Mouse (Mus musculus) hindbrain, embryonic 16.5 days (tissue): ENCODE data around the gene Bsn. TPM values are rescaled to one million over a fixed set of nuclear protein-coding genes. Genes with fewer than 3 reads are reported as not detected.

Experiments used
- ATAC-seq: fragments of 200-750 bp; cut with Nextera tagmentation; 2 replicates; pipeline ENCODE4 v1.8.0; 2017; ENCODE audit warnings: moderate TSS enrichment, moderate library complexity
- H3K27ac ChIP-seq: fragments of 300-500 bp; sonication (generic); 2 replicates; pipeline ENCODE4 v1.5.1; 2014; ENCODE audit warnings: low read depth, mild to moderate bottlenecking, control low read depth, low read length, moderate library complexity
- H3K27me3 ChIP-seq: fragments of 300-500 bp; sonication (generic); replicated peaks from 2 replicates; pipeline ENCODE4 v1.6.1; 2014; ENCODE audit warnings: low read length; ENCODE audit not compliant: control insufficient read depth, insufficient read depth
- H3K36me3 ChIP-seq: fragments of 300-500 bp; sonication (generic); 2 replicates; pipeline ENCODE4 v1.6.1; 2014; ENCODE audit warnings: mild to moderate bottlenecking, low read length, moderate library complexity, mixed read lengths; ENCODE audit not compliant: control insufficient read depth, insufficient read depth
- H3K4me1 ChIP-seq: fragments of 300-500 bp; sonication (generic); 2 replicates; pipeline ENCODE4 v1.6.1; 2014; ENCODE audit warnings: low read depth, low read length; ENCODE audit not compliant: control insufficient read depth, insufficient read depth
- H3K4me2 ChIP-seq: fragments of 300-500 bp; sonication (generic); 2 replicates; pipeline ENCODE4 v1.6.1; 2014; ENCODE audit warnings: mild to moderate bottlenecking, low read length, control low read depth, moderate library complexity
- H3K4me3 ChIP-seq: fragments of 300-500 bp; sonication (generic); 2 replicates; pipeline ENCODE4 v1.5.1; 2014; ENCODE audit warnings: mild to moderate bottlenecking, low read length, control low read depth, moderate library complexity
- H3K9ac ChIP-seq: fragments of 300-500 bp; sonication (generic); 2 replicates; pipeline ENCODE4 v1.6.1; 2014; ENCODE audit warnings: low read depth, mild to moderate bottlenecking, control low read depth, low read length, moderate library complexity
- H3K9me3 ChIP-seq: fragments of 300-500 bp; sonication (generic); 2 replicates; pipeline ENCODE4 v1.6.1; 2014; ENCODE audit warnings: mild to moderate bottlenecking, low read length, moderate library complexity; ENCODE audit not compliant: control insufficient read depth
- WGBS: fragments of 180-500 bp; shearing (Covaris S2); extraction: QIAGEN DNeasy Blood & Tissue Kit; methylation state at CpG from one replicate; pipeline ENCODE4 v1.1.7; 2014; 5-methylcytosine and 5-hydroxymethylcytosine counted together
- polyA plus RNA-seq: library from polyadenylated mRNA; unstranded; fragments of >200 nt; fragmentation: Nextera tagmentation; extraction: Ambion mirVana; gene quantifications from 2 replicates; pipeline ENCODE4 v1.2.1, GENCODE M21; 2015

The Bsn gene
- polyA plus RNA-seq, 1 experiment from 2014 or later, result 9.5 TPM

GRCm38 (mm10) chr9:108187616-108188015 lies 2.6 kb downstream of the Bsn start:
- WGBS, result 55% methylated on average over 6 of the region's 6 CpGs
- no peak overlapping the region for H3K27ac ChIP-seq
- no peak for ATAC-seq
- no peaks in the 10 kb centered on the region for H3K9me3 ChIP-seq
- no peaks in the 10 kb centered on the region for H3K27me3 ChIP-seq
- H3K36me3 ChIP-seq, result no peaks in the 10 kb centered on the region
- H3K4me1 ChIP-seq, result peaks cover 17% of the 10 kb centered on the region
- H3K4me3 ChIP-seq, result no peak overlapping the region
- no peak overlapping the region; the same call in 1 of the 2 replicates for H3K9ac ChIP-seq
- no peak overlapping the region; the same call in 1 of the 2 replicates for H3K4me2 ChIP-seq

DNA sequence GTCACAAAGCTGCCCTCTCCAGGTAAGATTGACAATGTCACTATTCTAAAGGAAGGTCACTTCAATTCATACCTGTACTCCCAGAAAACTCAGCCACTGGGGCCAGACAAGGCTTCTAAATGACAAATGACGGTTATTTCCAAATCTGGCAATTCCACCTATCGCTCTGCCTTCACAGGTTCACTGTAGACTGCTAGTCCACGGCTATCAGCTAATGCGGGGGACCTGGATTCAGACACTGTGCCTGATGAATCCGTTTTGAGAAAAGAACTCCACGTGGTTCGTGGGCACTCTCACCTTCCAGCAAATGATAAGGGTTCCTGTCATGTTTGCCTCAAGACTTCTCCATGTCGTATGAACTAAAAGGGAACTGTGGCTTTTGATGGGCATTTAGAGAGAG lies 4.4 kb downstream of the Bsn start:
- 83% methylated on average over 8 of the region's 8 CpGs for WGBS
- H3K27me3 ChIP-seq, result no peaks in the 10 kb centered on the region
- H3K4me3 ChIP-seq, result no peak overlapping the region
- H3K9ac ChIP-seq, result no peak overlapping the region
- H3K27ac ChIP-seq, result no peak overlapping the region
- no peaks in the 10 kb centered on the region for H3K9me3 ChIP-seq
- H3K4me2 ChIP-seq, result no peak overlapping the region
- H3K36me3 ChIP-seq, result no peaks in the 10 kb centered on the region
- no peak for ATAC-seq
- peaks cover 17% of the 10 kb centered on the region for H3K4me1 ChIP-seq

DNA sequence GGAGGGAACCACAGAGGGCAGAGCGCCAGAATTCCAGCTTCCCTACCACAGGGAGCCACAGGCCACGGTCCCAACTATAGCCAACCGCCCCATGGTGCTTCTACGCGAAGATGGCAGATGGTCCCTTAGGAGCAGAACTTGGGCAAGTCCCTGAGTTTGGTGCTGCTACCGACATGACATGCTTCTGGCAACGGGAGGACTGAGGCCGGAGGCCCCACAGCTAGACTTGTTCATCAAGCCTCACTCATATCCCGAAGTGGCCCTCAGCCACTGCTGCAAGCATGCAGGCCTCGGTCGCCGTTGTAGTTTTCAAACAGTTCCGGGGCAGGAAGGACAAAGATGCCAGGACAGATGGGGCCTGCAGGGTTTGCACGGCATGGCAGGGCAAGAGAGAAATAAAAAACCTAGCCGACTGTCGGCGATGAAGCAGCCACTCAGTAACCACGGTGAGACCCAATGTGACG lies 6.6 kb downstream of the Bsn start:
- peaks cover 12% of the 10 kb centered on the region for H3K4me1 ChIP-seq
- no peaks in the 10 kb centered on the region for H3K36me3 ChIP-seq
- 90% methylated on average over 19 of the region's 19 CpGs for WGBS
- H3K4me3 ChIP-seq, result no peak overlapping the region
- H3K9ac ChIP-seq, result no peak overlapping the region
- ATAC-seq, result no peak
- H3K27ac ChIP-seq, result no peak overlapping the region
- H3K9me3 ChIP-seq, result no peaks in the 10 kb centered on the region
- H3K4me2 ChIP-seq, result no peak overlapping the region
- H3K27me3 ChIP-seq, result no peaks in the 10 kb centered on the region

DNA sequence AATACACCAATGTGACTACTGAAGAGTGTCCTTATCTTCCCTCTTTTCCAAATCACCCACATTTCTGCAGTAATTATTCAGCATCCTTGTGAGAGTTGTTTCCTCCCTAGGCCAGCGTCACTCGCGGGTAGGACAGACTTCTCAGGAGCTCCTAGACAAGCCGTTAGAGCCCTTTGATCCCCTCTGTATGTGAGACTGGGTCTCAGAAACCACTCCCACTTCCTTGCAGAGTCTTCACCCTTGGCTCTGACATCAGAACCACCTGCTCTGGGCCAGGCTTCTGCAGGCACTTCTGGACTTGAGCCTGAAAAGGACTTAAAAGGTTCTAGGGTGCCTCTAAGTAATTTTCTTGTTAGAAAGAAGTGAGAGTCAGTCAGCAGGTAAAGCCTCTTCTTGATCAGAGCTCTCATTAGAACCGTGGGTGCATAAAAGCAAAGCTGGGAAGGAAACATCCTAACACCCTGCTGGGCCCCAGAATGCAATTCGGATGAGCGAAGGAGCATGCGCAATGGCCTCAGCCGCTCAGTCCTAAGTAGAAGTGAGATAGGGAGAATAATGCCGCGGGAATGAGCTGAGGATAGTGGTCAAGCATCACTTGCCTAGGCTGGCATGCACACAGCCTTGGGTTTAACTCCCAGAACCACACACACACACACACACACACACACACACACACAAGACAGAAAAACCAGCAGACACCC lies 7.2 kb downstream of the Bsn start:
- Histone ChIP-seq H3K27ac (no peak overlapping the region), H3K9ac (no peak overlapping the region), H3K4me3 (no peak overlapping the region), H3K4me1 (peaks cover 6% of the 10 kb centered on the region), H3K4me2 (no peak overlapping the region), H3K27me3 (no peaks in the 10 kb centered on the region), H3K9me3 (no peaks in the 10 kb centered on the region), H3K36me3 (no peaks in the 10 kb centered on the region)
- WGBS, result 70% methylated on average over 11 of the region's 11 CpGs
- ATAC-seq, result no peak

DNA sequence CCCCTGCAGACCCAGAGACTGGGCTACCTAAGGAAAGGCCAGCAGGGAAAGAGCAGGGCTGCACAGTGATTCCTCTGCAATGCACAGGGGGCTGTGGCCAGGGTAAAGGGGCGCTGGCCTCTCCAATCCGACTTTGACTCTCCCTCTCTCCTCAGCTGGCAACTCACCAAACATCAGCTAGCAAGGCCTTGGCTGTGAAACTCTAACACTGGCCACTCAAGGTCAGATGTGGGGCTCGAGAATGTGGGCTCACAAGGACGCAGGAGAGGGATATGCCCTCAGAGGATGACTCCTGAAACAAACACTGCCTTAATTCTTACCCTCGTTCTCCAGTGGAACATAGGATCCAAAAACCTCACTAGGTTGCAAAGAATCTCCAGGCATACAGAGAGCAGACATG lies 11.8 kb downstream of the Bsn start:
- no peak for ATAC-seq
- Histone ChIP-seq H3K4me1 (peaks cover 2% of the 10 kb centered on the region; the same call in 1 of the 2 replicates), H3K27me3 (no peaks in the 10 kb centered on the region), H3K36me3 (no peaks in the 10 kb centered on the region), H3K4me2 (no peak overlapping the region), H3K4me3 (no peak overlapping the region), H3K27ac (no peak overlapping the region), H3K9me3 (no peaks in the 10 kb centered on the region), H3K9ac (no peak overlapping the region)
- 78% methylated on average over 5 of the region's 5 CpGs for WGBS

DNA sequence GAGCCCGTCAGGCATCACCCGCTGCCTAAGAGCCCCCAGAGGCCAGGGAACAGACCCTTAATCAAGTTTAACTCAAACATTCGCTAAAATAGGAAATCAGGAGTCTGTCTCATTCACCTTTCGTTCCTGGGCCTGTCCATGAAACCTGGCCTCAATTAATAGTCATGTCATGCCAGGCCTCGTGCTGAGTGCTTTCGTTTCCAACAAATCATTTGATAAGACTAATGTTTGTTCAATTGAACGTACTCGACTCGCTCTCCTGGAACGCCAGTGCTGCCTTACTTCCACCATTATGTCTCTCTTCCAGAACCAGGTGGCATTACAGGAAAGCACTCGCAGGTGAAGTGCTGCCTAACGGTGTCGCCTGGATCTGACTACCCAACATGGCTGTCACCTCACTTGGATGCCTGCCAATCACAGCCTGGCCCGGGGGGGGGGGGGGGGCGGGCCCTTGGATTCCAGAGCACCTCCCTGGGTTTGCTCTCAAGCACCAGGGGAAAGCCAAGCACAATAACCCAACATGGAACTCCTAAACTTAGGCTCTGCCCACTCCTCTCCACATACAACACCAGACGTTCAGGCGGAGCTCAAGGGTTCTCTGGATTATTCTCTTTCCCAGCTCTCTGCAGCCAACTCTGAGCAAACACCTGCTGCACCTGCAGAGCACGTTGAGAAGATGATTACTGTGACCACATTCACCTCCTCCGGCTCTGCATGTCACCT lies 14.9 kb downstream of the Bsn start:
- H3K4me2 ChIP-seq, result no peak overlapping the region
- ATAC-seq, result no peak

DNA sequence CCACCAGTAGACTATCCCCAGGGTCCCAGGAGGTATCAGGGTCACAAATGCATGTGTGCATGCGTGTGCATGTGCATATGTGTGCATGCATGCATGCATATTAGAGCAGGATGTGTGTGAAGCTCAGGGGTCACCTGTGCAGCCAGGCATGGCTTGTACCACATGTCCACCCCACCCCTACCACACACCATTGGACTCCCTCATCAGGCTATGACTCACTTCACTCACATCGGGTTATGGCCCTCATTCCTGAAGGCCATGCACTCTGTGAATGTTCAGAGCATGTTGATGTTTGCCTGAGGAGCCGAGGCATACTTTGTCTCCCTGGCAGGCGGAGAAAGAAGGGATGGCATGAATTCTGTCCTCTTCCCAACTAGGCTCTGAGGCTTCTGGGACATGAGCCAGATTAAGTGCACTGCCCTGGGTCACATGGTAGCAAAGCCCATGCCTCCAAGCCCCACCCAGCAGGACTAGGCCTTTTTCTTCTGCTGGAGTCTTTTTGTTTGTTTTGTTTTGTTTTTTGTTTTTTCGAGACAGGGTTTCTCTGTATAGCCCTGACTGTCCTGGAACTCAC lies 17.3 kb downstream of the Bsn start:
- no peaks in the 10 kb centered on the region for H3K27me3 ChIP-seq
- peak; percentile 66 for ATAC-seq
- H3K9me3 ChIP-seq, result no peaks in the 10 kb centered on the region
- no peak overlapping the region for H3K4me3 ChIP-seq
- H3K9ac ChIP-seq, result no peak overlapping the region
- H3K4me2 ChIP-seq, result no peak overlapping the region
- no peak overlapping the region for H3K27ac ChIP-seq
- 62% methylated on average over 5 of the region's 5 CpGs for WGBS
- peaks cover 2% of the 10 kb centered on the region; the same call in 1 of the 2 replicates for H3K4me1 ChIP-seq
- no peaks in the 10 kb centered on the region for H3K36me3 ChIP-seq

More for the DNA sequence above, 14.9 kb downstream of the Bsn start:
- Histone ChIP-seq H3K4me3 (no peak overlapping the region), H3K9ac (no peak overlapping the region), H3K27me3 (no peaks in the 10 kb centered on the region), H3K27ac (no peak overlapping the region), H3K36me3 (no peaks in the 10 kb centered on the region), H3K9me3 (no peaks in the 10 kb centered on the region), H3K4me1 (peaks cover 2% of the 10 kb centered on the region; the same call in 1 of the 2 replicates)
- WGBS, result 76% methylated on average over 18 of the region's 19 CpGs

DNA sequence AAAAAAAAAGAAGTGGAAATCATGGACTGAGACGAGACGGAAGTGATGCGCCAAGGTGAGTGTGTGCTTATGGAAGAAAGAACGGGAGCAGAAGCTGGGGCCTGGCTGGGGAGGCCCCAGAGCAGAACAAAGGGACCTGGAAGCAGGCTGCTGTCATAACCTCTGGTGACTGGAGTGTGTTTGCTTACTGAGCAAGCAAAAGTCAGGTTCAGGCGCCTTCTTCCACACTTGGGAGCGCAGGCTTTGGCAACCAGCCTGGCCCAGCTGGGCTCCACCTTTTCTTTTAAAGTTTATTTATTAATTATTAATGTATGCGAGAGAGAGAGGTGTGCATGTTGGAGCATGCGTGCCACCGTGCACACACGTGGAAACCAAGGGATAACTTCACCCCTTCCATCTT lies 20.4 kb downstream of the Bsn start:
- ATAC-seq, result no peak
- Histone ChIP-seq H3K27ac (no peak overlapping the region), H3K27me3 (no peaks in the 10 kb centered on the region), H3K4me1 (peaks cover 2% of the 10 kb centered on the region; the same call in 1 of the 2 replicates), H3K9ac (no peak overlapping the region), H3K4me3 (no peak overlapping the region), H3K9me3 (no peaks in the 10 kb centered on the region), H3K4me2 (no peak overlapping the region), H3K36me3 (no peaks in the 10 kb centered on the region)
- WGBS, result 81% methylated on average over 10 of the region's 10 CpGs

DNA sequence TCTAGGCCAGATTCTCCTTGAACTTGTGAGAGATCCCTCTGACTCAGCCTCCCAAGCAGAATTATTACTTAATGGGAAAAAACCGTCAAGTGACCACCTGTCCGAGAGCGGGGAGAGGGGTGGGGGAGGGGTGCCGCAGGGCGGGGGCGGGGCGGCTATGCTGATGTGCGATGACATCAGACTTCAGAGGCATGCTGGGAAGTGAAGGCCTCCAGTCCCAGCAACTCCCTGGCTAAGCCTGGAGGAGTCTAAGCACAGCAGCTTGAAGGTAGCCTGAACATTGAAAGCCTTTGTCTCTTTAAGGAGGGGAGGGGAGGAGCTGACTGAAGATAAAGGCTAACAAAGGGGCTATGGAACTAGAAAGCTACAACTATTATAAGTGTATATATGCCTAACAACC lies 25.0 kb downstream of the Bsn start:
- Histone ChIP-seq H3K9ac (no peak overlapping the region), H3K4me2 (no peak overlapping the region), H3K4me3 (no peak overlapping the region), H3K27ac (no peak overlapping the region), H3K4me1 (no peaks in the 10 kb centered on the region), H3K27me3 (no peaks in the 10 kb centered on the region), H3K36me3 (no peaks in the 10 kb centered on the region), H3K9me3 (no peaks in the 10 kb centered on the region)
- ATAC-seq, result no peak
- 38% methylated on average over 8 of the region's 8 CpGs for WGBS
